Mouse (Mus musculus) left cerebral cortex, postnatal 25 days (tissue): ENCODE measurements around the gene Mmp8. TPM values are rescaled to one million over a fixed set of nuclear protein-coding genes. Genes with fewer than 3 reads are reported as not detected.

Experiments
- DNase-seq, 2 experiments: peaks; one replicate each; pipeline ENCODE4 v3.0.0; 2022; ENCODE audit warnings: low spot score in 2 of 2, mixed read lengths in 1 of 2
- intact Hi-C: fragments of 180-260 bp; cut with DNase I; formaldehyde crosslinking; loops from one replicate; pipeline ENCODE4 v1.15.1; 2025
- total RNA-seq, 2 experiments: library from RNA; stranded (reverse); gene quantifications; 2 replicates each; pipeline ENCODE4 v1.2.3; 2021

Mmp8 gene
- total RNA-seq, result not detected

DNA sequence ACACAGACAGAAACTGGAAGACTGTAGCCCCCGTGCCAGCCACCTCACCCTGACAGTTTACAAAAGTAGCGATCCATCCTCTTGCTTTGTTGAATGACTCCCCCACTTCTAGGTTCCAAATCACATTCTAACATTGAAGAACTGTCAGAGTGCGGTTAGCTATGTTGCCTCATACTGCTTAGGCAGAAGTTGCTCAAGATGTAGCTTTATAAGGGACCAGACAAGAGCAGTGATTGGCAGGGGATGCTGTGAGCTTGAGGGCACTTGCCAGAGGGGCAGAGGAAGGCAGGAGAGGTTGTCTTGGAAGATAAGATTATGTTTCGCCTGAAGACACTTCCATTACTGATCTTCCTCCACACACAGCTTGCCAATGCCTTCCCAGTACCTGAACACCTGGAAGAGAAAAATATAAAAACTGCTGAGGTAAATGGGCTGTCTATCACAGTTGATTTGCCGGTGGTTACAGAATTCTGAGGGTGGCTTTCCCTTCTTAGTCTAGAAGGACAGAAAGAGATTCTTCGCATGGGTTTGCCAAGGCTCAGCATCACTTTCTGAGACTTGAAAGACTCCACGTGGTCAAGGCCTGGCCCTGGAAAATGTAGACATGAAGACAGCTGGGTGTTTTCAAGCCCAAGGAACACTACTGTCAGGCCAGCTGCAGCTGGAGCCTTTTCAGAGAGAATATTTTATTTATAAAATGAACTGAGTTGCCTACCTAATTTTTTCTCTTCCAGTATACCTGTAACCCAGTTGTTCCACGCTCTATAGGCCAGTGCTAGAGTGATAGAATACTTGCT lies at the start of gene Mmp8:
TSS of gene Mmp8 (plus strand) at position 236 of the 797 bp plus-strand sequence.
- intact Hi-C loops, result no loop called here
- DNase-seq, result no peak

DNA sequence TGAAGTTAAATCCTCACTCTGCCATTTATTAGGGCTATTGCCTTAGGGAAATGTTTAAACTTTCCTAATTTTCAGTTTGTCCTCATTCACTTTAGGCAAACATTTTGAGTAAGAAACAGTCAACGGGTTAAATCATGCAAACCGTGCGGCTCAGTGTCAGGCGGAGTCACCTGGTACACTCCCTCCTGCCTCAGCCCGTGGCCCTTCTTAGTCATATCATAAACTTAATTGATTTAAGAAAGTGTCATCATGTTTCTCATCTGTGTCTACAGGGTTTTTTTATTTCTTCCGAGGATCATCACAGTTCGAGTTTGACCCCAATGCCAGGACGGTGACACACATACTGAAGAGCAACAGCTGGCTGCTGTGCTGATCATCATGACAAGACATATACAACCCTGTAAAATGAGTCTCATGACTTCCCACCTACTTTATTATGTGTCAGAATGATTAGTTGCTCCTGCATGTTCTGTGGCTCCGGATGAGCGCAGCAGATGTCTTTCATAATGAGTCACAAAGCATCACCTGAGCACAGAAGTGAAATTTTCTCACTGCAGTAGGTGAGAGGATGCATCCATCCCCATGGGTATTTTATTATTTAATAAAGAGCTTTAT lies 48.5 kb upstream of the Mmp8 start:
- no peak for DNase-seq
- intact Hi-C loops, result no loop called here

DNA sequence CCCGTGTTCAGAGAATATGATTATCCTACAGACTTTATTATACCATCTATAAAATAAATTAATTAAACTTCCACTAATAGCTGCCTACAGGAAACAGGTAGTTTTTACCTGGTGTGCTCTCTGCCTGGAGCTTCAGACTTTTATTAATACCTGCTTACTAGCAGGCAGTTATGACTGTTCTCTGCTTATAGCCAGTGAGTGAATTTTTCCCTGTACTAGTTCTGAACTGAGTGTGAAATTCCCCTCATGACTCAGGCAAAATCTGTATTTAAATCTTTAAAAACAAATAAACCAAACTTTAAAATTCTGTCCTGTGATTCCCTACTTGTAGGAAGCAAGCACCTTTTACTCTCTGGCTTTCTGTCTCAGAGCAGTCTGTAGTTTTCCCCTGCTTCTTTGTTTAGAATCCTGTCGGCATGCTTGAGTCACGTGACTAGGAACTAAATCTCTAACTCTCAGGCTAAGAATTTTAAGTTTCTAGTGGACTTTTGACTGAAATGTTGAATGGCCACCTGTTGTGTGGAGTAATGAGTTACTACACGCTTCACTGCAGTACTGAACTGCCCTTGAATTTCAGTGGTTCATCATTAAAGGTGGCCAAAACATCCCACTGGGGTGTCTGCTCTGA lies 40.2 kb upstream of the Mmp8 start:
- DNase-seq, result no peak

DNA sequence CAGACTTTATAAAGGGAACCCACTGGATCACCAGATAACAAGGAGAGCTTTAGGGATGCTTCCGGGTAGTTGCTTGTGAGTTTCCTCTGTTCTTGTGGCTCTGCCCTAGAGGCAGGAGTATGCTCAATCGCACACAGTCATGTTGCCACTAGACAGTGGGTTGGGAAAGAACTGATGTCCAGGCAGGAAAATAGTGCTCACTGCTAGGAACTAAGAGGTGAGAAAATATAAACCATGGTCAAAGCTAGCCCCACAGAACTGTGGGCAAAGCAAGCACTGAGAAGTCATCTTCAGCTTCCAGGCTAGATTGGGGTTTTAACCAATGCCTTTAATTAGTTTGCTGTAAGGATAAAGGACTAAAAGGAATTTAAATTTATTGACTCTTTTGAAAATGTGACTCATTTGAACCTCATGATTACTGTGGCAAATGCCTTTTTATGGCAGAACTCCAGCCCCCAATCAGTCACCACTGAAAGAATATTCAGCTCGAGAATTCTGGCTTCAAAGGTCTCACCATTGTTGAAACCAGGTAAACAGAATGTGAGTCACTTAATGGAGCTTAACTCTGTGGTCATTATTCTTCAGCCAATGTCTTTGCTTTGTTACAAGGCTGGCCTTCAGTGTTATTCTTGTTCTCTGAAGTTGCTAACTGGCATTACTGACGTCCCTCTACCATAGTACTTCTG lies 31.9 kb upstream of the Mmp8 start:
- DNase-seq, result no peak
- intact Hi-C loops, result no loop called here

More for the DNA sequence above, 40.2 kb upstream of the Mmp8 start:
- intact Hi-C loops, result no loop called here

DNA sequence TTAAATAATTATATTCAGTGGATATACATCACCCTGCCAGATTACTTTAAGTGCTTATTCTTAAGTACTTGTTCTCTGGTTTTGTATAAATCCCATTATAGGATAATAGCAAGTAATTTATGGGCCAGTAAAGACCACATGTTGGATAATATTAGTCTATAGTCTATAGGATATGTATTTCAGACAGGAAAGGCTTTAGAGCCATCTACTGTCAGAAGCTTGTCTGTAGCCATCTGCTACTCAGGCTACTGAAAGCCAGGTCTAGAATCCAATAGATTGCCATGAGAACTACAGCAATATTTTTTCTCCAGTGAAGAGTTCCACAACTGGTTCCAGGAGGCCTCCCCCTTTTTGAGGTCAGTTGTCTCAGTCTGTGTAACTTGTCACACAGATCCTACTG lies 15.5 kb upstream of the Mmp8 start:
- DNase-seq, result no peak
- intact Hi-C loops, result no loop called here

DNA sequence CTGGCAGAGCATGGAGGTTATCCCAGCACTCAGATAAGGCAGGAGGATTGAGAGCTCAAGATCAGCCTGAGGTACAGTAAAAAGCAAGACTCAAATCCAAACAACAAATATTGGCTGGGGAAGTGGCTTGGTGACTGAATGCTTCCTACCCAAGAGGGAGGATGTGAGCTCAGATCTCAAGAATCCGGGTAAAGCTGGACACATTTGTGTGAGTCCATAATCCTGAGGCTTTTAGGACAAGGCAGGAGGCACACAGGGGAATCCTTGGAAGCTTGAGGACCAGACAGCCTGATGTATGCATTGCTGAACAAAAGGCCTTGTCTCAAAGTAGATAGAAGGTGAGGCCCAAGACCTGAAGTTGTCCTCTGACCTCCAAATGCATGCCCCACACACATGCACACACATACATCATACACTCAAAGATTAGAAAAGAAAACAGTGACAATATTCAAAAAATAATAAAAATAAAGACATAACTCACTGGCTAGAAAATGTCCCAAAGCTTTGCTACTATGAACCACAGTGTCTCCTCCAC lies 13.3 kb upstream of the Mmp8 start:
- DNase-seq, result no peak
- intact Hi-C loops, result no loop called here

DNA sequence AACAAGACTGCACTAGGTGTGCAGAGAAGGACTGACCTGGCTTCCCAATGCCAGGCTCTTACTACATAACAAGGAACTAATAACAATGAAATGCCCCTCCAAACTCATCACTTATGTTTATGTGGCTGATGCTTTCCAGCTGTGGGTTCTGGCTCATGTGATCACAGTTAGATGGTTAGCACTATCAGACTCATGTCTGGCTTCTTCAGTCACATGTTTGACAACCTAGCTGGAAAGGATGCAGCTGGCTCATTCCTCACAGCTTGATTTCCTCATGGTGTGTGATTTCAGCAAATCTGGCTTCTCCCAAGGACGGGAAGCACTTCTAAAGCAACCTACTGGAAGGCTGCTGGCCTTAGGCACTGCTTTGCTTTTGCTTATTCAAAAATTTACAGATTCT lies 12.8 kb upstream of the Mmp8 start:
- DNase-seq, result no peak

DNA sequence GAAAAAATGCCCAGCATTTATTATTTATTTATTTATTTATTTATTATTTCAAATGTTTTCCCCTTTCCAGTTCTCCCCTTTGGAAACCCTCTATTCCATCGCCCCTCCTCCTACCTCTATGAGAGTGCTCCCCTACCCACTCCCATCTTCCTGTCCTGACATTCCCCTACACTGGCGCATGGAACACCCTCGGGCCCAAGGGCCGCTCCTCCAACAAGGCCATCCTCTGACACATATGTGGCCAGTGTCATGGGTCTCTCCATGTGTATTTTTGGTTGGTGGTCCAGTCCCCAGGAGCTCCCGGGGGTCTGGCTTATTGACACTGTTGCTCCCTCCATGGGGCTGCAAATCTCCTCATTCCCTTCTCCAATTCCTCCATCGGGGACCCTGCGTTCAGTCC lies 12.3 kb upstream of the Mmp8 start:
- intact Hi-C loops, result no loop called here
- DNase-seq, result no peak

More for the DNA sequence above, 12.8 kb upstream of the Mmp8 start:
- intact Hi-C loops, result no loop called here

DNA sequence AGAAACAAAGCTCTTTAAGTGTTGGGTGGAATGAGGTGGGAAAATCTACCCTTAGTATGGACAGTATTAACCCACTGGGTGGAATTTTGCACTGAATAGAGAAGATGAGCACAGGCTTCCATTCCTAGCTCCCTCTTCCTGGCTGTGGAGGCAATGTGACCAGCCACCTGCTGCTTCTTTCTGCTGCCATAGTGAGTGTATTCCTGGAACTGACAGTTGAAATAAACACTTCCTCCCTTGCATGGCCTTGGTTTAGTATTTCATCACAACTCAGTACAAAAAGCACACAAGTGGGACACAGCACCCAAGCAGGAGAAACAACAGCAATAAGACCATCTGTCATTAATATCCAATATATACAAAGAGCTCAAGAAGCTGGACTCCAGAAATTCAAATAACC lies 6.3 kb upstream of the Mmp8 start:
- no peak for DNase-seq
- intact Hi-C loops, result loop anchor here (5.0 kb wide), 1 partner anchor 45 kb away; no protein-coding TSS in a partner anchor

DNA sequence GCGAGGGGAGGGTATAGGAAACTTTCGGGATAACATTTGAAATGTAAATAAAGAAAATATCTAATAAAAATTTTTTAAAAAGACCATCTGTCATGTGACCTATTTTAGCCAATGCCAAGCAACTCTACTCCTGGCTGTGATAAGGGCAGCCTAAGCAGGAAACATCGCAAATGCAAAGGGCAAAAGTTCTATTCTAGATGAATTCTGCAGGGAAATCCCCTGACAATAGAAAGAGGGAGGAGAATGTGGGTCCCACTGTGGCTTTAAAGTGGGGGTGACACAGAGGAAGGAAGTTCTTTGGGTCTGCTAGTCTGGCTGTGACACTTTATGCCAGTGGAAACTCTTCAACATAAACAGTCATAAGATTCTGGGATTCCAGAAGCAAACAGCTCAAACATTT lies 4.7 kb upstream of the Mmp8 start:
- intact Hi-C loops, result loop anchor here (5.0 kb wide), 1 partner anchor 44 kb away; no protein-coding TSS in a partner anchor

DNA sequence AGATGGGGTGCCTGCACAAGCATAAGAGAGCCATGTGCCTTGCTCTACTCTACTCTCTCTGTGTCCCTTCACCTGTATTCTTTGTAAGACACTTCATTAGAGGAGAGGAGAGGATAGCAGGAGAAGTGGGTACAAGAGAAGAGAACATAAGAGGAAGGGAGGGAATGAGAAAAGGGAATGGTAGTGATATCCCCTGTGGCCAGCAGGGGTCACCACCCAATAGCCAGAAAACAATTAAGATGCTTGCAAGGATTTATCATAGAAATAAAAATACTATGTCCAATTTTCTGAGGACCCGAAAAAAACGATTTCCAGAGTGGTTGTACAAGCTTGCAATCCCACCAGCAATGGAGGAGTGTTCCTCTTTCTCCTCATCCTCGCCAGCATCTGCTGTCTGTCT lies 3.9 kb upstream of the Mmp8 start:
- peak in 1 of 2 experiments; percentile 13 for DNase-seq
- intact Hi-C loops, result loop anchor here (5.0 kb wide), 1 partner anchor 43 kb away; no protein-coding TSS in a partner anchor

More for the DNA sequence above, 4.7 kb upstream of the Mmp8 start:
- DNase-seq, result no peak

DNA sequence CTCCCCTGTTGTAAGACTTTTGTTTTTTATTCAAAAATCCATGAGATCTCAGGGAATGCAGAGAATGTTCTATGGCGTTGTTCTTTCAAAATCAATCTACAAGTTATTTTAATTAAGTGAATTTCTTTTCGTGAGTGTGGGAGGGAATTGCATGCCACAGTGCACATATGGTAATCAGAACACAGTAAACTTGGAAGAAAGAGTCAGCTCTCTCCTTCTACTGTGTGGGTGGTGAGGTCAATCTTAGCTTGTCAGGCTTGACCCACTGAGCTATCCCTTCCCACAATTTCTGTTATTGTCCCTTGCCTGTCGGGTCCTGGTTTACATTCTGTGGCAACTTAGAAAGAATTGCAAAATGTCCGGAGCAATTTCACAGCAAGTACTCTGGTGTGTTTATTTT lies 1.8 kb downstream of the Mmp8 start:
- intact Hi-C loops, result no loop called here

DNA sequence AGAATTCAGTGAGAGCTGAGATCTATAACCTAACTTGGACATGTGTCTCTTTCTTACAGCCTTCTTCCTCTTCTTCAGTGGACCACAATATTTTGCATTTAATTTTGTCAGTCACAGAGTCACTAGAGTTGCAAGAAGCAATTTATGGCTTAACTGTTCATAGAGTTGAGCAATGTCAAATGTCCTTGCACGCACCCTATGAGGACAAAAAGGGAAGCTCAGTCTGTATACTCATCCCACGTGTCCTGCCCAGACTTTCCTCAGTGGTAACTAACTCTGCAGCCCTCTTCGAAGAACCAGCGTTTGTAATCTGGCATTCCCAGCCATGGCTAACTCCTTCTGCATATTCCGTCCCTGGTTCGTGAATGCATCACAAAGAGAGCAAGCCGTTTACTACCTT lies 9.1 kb downstream of the Mmp8 start:
- intact Hi-C loops, result no loop called here

More for the DNA sequence above, 1.8 kb downstream of the Mmp8 start:
- DNase-seq, result no peak

DNA sequence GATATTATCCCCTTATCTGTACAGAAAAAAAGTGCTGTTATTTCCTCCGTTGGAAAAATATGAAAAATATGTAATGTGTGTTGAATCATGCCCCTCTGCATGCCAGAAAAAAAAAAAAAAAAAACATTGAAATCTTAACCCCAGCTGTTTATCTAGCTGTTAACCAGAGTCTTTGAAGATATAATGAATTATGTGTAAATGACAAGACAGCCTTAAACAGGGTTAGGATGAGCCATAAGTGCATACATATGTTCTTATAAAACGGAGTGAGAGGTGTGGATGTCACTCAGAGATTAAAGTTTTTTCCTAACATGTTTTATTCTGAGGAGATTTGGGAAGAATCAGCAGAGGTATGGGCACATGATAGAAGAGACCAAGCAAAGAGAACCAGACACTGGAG lies 9.7 kb downstream of the Mmp8 start:
- DNase-seq, result no peak
- intact Hi-C loops, result no loop called here

More for the DNA sequence above, 9.1 kb downstream of the Mmp8 start:
- DNase-seq, result no peak

DNA sequence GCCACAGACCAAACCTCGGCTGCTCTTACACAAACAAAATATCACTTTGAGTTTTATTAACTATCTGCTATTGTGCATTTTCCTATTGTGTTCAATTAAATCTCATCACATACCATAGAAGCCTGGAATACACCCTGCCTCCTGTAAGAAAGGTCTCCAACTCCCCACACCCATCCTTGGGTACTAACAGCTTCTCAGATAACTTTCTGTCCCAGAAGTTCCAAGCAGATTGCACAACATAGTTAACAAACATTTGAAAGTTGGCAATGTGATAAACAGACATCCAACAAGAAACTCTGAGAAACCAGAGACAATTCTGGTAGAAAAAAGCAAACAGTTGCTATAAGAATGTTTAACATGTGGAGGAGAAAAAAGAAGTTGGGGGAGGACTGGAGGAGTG lies 12.2 kb downstream of the Mmp8 start:
- no peak for DNase-seq
- intact Hi-C loops, result no loop called here

DNA sequence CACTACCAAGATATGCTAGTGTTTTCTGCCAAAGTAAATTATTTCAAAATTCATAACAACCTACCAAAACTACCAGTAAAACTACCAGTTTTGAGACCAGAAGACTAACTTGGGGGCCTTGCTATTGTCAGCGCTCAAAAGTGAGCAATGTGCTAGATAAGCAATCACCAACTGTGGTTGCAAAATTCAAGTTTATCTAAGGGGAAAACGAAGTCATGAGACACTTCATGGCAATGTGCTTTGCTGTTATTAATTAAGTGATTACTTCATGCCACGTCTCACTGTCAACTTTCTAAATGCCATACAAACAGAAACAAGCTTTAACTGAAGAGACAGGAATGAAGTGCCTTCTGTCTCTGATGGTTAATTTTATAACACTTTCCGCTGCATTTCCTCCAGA lies 12.9 kb downstream of the Mmp8 start, which contains the start of gene Mmp27:
TSS of gene Mmp27 (plus strand) at position 235 of the 400 bp plus-strand sequence.
- intact Hi-C loops, result no loop called here
- DNase-seq, result no peak

DNA sequence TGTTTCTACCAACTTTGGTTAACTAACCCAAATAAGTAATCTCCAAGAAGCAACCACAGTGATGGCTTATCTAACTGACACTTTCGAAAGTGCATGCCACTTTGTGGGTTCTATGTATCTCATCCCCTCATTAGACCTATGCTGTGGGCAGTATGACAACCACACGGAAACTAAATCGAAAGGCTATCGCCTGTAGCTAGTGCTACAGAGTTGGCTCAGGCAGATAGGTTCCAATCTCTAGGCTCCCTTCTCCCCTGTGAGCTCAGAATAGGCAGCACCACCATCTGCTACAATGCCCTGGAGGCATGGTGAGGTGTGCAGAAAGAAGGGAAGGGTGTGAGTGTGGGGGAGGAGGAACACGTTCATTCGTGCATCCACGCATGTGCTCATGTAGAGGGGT lies 13.9 kb downstream of the Mmp8 start:
- DNase-seq, result peak in 1 of 2 experiments; percentile 11
- intact Hi-C loops, result no loop called here

DNA sequence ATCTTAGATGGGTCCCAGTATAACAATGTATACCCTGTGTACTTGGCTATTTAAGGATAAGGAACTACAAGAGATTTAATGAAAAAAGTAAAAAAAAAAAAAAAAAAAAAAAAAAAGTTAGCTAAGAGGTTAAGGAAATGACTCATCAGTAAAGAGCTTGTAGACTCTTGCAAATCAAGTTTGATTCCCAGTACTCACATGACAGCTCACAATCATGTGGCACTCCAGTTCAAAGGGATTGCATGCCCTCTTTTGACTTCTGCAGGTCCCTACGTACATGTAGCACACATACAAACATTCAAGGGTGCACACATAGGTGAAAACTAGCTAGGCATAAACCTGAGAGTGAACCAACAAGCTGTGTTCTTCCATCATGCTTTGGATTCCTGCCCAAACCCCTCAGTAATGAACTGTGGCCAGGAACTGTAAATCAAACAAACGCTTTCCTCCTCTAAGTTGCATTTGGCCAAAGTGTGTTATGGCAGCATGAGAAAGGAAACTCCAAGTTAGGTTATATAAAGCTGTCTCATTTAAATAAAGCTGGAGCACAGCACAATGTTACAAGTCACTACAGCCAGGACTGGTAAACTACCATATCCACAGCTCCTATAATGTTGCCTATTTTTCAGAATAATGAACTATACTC lies 14.5 kb downstream of the Mmp8 start:
- DNase-seq, result no peak
- intact Hi-C loops, result no loop called here

DNA sequence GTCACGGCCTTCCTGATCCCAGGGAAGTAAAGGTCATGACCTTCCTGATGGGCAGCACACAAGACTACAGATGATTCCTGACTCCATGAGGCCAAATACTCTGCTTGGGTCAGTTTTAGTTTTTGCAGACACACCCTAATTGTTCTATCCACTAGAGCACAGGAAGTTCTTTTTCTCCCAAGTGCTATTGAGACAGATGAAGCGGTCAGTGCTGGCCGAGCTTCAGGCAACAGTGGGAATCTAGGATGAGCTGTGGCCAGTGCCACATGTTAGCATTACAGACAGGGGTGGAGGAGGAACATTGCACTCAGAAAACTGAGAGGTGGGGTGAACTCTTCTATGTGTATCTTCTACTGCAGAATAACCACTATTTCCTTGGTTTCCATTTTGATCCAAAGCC lies 17.3 kb downstream of the Mmp8 start:
- no peak for DNase-seq
- intact Hi-C loops, result no loop called here
